Mouse (Mus musculus): ENCODE data around the gene Pts. TPM values are rescaled to one million over a fixed set of nuclear protein-coding genes. Genes with fewer than 3 reads are reported as not detected.

Pts gene
- total and polyA plus RNA-seq, 3 experiments: 24.6 TPM; not detected in 1

- no peaks in the 10 kb centered on the region for H3K27me3 ChIP-seq (ENCODE audit: control insufficient read depth in 1 of 2, insufficient read depth in 2 of 2, low read length in 2 of 2)
- no peak within 1 kb of the TSS; the same call in 1 of the 2 replicates for H3K27ac ChIP-seq (ENCODE audit: control insufficient read depth, low read depth, low read length)
- no peak for DNase-seq (ENCODE audit: low read depth, low spot score)
- no peak for TF ChIP-seq SMC3 (IDR thresholded peaks at IDR 0.05; ENCODE audit: low read depth, low read length)
- no peak for TF ChIP-seq JUND (IDR thresholded peaks at IDR 0.05; ENCODE audit: low read depth, low read length)
- TF ChIP-seq ETS1 (IDR thresholded peaks at IDR 0.05; ENCODE audit: low read depth, low read length): no peak
- no peak for TF ChIP-seq NELFE (IDR thresholded peaks at IDR 0.05; ENCODE audit: low read depth, low read length)
- no peak for TF ChIP-seq MAFK (IDR thresholded peaks at IDR 0.05; ENCODE audit: borderline replicate concordance, low read depth, low read length)
- no peak for TF ChIP-seq CTCF (IDR thresholded peaks at IDR 0.05 in 2 of 3, conservative IDR thresholded peaks at IDR 0.05 in 1 of 3; ENCODE audit: control insufficient read depth in 1 of 3, insufficient read depth in 1 of 3, low read depth in 2 of 3, low read length in 3 of 3, poor library complexity in 1 of 3, severe bottlenecking in 1 of 3)
- TF ChIP-seq TAL1 (IDR thresholded peaks at IDR 0.05; ENCODE audit: low read length): no peak
- no peak for TF ChIP-seq POLR2AphosphoS2 (IDR thresholded peaks at IDR 0.05; ENCODE audit: low read length)
- TF ChIP-seq NRF1 (IDR thresholded peaks at IDR 0.05; ENCODE audit: insufficient read depth, low read depth, low read length, poor library complexity, severe bottlenecking): no peak
- no peak for TF ChIP-seq TBP (IDR thresholded peaks at IDR 0.05; ENCODE audit: low read depth, low read length)
- no peak for TF ChIP-seq MYB (IDR thresholded peaks at IDR 0.05; ENCODE audit: low read depth, low read length)
- H3K4me3 ChIP-seq (ENCODE audit: control insufficient read depth in 1 of 2, insufficient read depth in 1 of 2, low read depth in 2 of 2, low read length in 2 of 2): no peak within 1 kb of the TSS
- no peaks in the 10 kb centered on the region for H3K9me3 ChIP-seq (replicated peaks; ENCODE audit: insufficient read depth, low read length)
- H3K79me2 ChIP-seq (ENCODE audit: control insufficient read depth, insufficient read depth, low read length, poor library complexity): no peaks in the 10 kb centered on the region
- peaks cover 0 to 8% of the 10 kb centered on the region in 2 experiments; a peak in 2 of 4 replicates for H3K36me3 ChIP-seq (ENCODE audit: control insufficient read depth in 1 of 2, insufficient read depth in 2 of 2, low read length in 2 of 2)
- H3K9ac ChIP-seq (ENCODE audit: control insufficient read depth, low read depth, low read length, poor library complexity, severe bottlenecking): no peak within 1 kb of the TSS
- H3K4me1 ChIP-seq (ENCODE audit: control insufficient read depth in 1 of 2, insufficient read depth in 2 of 2, low read length in 2 of 2): peaks cover 2 to 20% of the 10 kb centered on the region in 2 experiments; a peak in 3 of 4 replicates
Observed at GRCm38 (mm10) chr9:50494311-50494710, 34.2 kb downstream of the Pts start, which contains the start of gene Plet1. Plet1 (plus strand) TSS chr9:50494525.

DNA sequence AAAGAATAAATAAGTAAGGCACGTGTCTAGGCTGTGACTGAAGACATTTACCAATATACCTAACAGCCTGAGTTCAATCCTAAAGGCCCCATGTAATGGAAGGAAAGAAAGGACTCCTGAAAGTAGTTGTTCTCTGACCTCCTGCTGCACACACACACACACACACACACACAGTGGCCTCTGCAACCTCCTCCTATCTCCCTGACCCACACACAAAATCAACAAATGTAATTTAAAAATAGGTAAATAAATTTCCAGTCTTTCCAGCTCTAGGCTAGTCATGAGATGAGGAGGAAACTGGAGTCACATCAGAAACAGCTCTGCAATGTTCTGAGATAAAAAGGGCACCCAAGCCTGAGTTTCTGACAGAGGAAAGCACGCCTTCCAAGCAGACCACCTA is 34.7 kb downstream of the Pts start:
- no peak for DNase-seq (ENCODE audit: low read depth, low spot score)
- Histone ChIP-seq H3K27ac (ENCODE audit: control insufficient read depth, low read depth, low read length) (no peak overlapping the region), H3K4me1 (ENCODE audit: control insufficient read depth in 1 of 2, insufficient read depth in 2 of 2, low read length in 2 of 2) (peaks cover 2 to 20% of the 10 kb centered on the region in 2 experiments; a peak in 3 of 4 replicates), H3K36me3 (ENCODE audit: control insufficient read depth in 1 of 2, insufficient read depth in 2 of 2, low read length in 2 of 2) (peaks cover 0 to 8% of the 10 kb centered on the region in 2 experiments; a peak in 2 of 4 replicates), H3K27me3 (ENCODE audit: control insufficient read depth in 1 of 2, insufficient read depth in 2 of 2, low read length in 2 of 2) (0 out of 4 replicates have a peak, but pooled peaks cover 0 to under 1% of the 10 kb centered on the region in 2 experiments), H3K9ac (ENCODE audit: control insufficient read depth, low read depth, low read length, poor library complexity, severe bottlenecking) (no peak overlapping the region), H3K79me2 (ENCODE audit: control insufficient read depth, insufficient read depth, low read length, poor library complexity) (no peaks in the 10 kb centered on the region), H3K4me3 (ENCODE audit: control insufficient read depth in 1 of 2, insufficient read depth in 1 of 2, low read depth in 2 of 2, low read length in 2 of 2) (no peak overlapping the region), H3K9me3 (replicated peaks; ENCODE audit: insufficient read depth, low read length) (no peaks in the 10 kb centered on the region)
- TF ChIP-seq UBTF (IDR thresholded peaks at IDR 0.05; ENCODE audit: borderline replicate concordance, insufficient read depth, low read depth, low read length) (no peak), ETS1 (IDR thresholded peaks at IDR 0.05; ENCODE audit: low read depth, low read length) (no peak), TAL1 (IDR thresholded peaks at IDR 0.05; ENCODE audit: low read length) (no peak), MYC (IDR thresholded peaks at IDR 0.05; ENCODE audit: low read depth, low read length) (no peak)

DNA sequence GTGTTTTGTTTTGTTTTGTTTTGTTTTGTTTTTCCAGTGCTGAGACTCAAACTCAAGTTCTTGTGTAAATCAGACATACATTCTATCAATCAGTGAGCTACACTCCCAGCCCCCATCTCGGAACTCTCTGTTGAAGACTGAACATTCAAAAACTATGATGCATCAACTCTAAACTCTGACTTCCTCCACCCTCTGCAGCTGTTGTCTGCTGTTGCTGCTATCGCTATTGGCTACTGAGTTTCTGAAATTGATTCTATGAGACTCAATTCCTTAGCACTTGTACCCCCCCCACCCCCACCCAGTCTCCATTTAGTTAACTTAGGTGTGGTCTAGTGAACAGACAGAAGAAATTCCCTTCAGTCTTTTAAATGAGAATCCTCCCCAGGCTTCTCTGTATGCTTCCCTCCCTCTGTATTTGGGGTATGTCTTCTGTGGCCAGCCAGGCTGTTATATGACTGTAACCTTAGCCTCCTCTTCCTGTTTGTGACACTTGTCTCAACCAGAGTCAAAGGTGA is 36.9 kb downstream of the Pts start:
- no peak overlapping the region for H3K4me3 ChIP-seq (ENCODE audit: control insufficient read depth in 1 of 2, insufficient read depth in 1 of 2, low read depth in 2 of 2, low read length in 2 of 2)
- TF ChIP-seq USF1 (IDR thresholded peaks at IDR 0.05; ENCODE audit: low read depth, low read length) (no peak), POLR2A (IDR thresholded peaks at IDR 0.05; ENCODE audit: control insufficient read depth in 1 of 2, insufficient read depth in 1 of 2, low read depth in 1 of 2, low read length in 2 of 2, poor library complexity in 1 of 2) (no peak)
- H3K9me3 ChIP-seq (replicated peaks; ENCODE audit: insufficient read depth, low read length): no peaks in the 10 kb centered on the region
- peaks cover 0 to 5% of the 10 kb centered on the region in 2 experiments; a peak in 2 of 4 replicates for H3K36me3 ChIP-seq (ENCODE audit: control insufficient read depth in 1 of 2, insufficient read depth in 2 of 2, low read length in 2 of 2)
- no peaks in the 10 kb centered on the region for H3K79me2 ChIP-seq (ENCODE audit: control insufficient read depth, insufficient read depth, low read length, poor library complexity)
- DNase-seq (ENCODE audit: low read depth, low spot score): no peak
- H3K27me3 ChIP-seq (ENCODE audit: control insufficient read depth in 1 of 2, insufficient read depth in 2 of 2, low read length in 2 of 2): 0 out of 4 replicates have a peak, but pooled peaks cover 0 to 1% of the 10 kb centered on the region in 2 experiments
- H3K9ac ChIP-seq (ENCODE audit: control insufficient read depth, low read depth, low read length, poor library complexity, severe bottlenecking): no peak overlapping the region
- peaks cover 0 to 11% of the 10 kb centered on the region in 2 experiments; a peak in 1 of 4 replicates for H3K4me1 ChIP-seq (ENCODE audit: control insufficient read depth in 1 of 2, insufficient read depth in 2 of 2, low read length in 2 of 2)
- no peak overlapping the region for H3K27ac ChIP-seq (ENCODE audit: control insufficient read depth, low read depth, low read length)

Data from MEL (cell line).